Mouse (Mus musculus) hindlimb bud, embryonic 11.5 days (tissue): ENCODE data around the gene Cd2.
A peak's percentile ranks its signal among the peaks of the same experiment; 100 is the strongest.

Source experiments
- DNase-seq: peaks from one replicate; pipeline ENCODE4 v3.0.0-alpha.2; 2012; ENCODE audit warnings: low read depth, low spot score; ENCODE audit errors: extremely low spot score

Gene Cd2

DNA sequence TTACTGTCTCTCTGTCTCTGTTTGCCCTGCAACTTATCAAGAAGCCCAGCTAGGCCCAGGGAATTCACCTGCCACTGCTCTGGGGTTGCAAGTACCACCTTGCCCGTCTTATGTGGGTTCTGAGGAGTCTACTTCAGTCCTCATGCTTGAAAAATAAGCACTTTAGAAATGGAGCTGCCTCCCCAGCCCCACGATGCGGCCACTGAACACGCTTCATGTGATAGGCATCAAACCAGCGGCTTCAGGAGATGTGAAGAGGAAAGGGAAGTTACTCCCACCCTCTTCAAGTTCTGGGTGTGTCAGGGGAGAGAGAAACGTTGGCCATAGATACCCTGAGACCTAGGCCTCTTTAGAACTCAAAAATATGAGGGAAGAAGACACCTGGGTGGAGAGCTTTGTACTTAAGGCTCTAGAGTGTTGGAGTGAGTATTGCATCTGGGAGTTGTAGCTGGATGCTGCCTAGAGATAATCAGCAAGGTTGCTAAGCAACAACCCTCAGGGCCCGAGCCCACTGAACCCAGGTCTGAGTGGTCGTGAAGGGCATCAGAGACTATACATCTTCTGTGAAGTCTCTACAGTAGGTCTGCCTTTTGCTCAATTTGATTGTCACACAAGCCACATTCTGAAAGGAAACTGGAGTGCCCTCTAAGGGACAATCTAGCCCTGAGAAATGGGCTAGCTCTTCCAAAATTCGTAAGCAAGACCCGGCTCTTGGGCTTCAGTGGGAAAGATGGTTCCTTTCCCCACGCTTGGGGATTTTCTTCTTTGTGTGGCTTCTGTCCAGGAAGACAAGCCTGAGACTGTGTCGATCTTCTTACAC, 11.0 kb downstream of the Cd2 start:
- no peak for DNase-seq

DNA sequence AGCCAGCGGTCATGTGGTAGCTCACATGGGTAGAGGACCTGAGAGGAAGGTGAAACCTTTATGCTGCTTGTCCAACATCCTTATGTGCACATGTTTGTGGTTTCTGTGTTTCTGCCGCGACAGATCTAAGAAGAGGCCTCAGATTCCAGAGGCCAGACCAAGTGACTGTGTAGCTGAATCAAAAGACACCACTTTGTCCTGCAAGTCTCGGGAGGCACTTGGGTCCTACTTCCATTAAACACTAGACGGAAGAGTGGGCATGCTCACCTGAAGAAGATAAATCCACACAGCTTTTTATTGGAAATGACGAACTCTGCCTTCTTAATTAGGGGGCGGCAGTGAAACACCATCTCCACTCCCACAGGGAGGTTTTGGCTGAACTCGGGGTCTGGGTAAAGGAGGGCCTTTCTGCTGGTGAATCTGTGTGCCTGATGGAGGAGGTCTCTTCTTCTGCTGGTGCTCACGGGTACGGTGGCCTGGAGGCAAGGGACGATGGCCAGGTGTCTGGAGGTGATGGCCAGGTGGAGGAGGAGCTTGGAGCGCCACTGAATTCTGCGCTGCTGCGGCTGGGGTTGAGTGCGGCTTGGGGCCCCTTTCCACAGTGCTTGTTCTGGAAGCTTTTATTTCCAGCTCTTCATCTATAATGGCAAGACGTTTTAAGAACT, 12.0 kb downstream of the Cd2 start:
- no peak for DNase-seq

DNA sequence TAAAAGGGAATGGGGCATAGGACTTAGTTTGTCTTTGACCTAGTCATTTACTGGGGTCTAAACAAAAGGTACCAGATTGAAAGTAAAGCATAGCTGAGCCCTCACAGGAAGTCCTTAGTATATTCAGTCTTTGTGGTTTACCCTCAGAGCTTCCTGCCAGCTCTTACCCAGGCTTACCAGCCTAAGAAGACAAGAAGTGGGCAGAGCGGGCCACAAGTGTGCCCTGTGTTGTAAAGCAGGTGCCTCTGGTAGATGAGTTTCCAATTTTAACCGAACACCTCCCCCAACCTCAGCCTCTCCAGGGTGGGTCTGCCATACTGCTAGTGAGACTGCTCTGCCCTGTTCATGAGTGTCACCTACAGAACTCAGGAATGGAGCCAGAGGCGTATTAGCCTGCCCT, 12.9 kb downstream of the Cd2 start:
- DNase-seq, result no peak

DNA sequence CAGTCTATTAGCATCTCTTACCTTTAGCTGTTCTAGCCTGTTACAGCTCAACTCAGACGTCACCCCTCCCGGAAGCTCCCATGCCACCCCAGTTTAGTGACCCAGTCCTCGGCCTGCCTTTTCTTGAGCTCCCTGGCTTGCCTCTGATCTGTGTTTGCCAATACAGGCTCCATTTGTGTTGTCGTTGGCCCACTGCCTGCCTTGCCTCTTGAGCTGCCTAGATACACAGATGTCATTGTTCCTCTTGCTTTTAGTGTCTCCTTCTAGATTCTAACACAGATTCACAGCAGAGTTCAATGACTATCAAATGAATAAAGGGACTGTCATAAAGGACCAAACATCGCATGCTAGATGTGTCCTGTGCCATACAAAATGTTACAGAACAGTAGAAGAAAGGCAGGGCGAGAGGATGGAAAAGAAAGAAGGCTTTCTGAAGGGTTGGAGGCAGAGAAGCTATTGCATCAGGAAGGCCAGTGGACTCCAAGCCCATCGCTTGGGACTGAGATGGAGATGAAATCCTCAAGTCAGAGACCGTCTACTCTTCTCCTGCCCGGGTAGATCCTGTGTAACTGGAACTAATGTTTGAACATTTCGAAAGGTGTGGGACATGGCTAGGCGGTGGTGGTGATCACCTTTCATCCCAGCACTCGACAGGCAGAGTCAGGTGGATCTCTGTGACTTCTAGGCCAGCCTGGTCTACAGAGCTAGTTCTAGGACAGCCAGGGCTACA, 13.5 kb downstream of the Cd2 start:
- no peak for DNase-seq

DNA sequence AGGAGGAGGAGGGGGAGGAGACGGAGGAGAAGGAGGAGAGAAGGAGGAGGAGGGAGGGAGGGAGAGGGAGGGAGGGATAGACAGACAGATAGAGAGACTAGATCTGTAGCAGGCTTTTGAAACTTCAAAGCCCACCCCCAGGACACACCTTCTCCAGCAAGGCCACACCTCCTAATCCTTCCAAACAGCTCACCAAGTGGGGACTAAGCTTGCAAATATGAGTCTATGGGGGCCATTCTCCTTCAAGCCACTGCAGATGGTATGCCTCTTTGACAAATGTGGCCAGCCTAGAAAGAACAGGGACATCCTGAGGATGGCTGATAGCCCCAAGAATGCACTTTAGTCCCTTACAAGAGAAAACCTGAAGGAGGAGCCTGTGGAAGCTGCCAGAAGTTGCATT, 15.6 kb downstream of the Cd2 start:
- no peak for DNase-seq

DNA sequence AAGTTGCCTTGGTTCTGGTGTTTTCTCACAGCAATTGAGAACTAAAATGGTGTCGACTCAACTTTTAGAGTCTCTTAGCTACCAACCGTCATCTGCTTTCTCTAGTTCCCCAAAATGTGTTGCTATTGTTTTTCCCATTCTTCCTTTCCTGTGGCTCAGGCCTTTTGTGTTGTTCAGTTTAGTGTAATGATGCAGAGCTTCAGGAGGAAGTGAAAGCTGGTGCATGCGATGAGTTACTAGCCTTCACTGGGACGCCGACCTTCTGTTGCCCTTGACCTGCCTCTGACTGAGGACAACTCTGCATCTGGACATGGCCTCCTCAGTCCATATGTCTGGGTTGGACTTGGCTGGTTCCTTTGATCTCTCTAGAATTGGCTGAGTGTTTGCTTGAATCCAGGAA, 16.9 kb downstream of the Cd2 start:
- DNase-seq, result no peak

- DNase-seq, result no peak
Measured at GRCm38 (mm10) chr3:101268361-101268760, 19.4 kb downstream of the Cd2 start.

GRCm38 (mm10) chr3:101265561-101266091, 22.1 kb downstream of the Cd2 start:
- no peak for DNase-seq

DNA sequence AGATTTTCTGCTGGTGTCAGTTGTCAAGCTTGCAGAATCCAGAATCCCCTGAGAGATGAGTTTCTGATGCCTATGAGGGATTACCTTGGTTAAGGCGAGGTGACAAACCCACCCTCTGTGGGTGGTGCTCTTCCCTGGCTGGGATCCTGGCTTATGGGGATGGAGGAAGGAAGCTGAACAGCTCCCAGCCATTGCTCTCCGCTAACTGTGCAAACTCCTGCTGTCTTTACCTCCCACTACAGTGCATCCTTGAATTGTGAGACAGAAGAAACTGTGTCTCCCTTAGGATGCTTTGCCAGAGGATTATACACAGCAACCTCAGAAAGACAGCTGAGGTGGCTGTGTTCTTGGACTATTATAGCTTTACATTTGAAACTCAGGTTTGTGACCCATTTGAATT, 28.8 kb downstream of the Cd2 start:
- DNase-seq, result no peak

- DNase-seq, result no peak
Measured at GRCm38 (mm10) chr3:101256090-101256489, 31.6 kb downstream of the Cd2 start.

DNA sequence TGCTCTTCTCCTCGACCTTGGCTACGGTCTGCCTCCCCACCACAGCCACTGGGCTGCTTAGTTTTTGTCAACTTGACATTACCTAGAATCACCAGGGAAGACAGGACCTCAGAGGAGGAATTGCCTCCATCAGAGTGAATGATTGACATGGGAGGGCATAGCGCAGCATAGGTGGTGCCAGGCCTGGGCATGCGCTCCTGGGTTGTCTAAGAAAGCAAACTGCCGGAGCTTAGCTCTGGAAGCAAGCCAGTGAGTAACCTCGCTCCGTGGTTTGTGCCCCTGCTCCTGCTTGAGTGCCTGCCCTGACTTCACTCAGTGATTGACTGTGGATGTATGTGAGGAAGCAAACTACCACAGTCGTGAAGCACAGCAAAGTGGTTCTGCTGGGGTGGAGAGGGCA, 35.6 kb downstream of the Cd2 start:
- no peak for DNase-seq

- no peak for DNase-seq
Measured at GRCm38 (mm10) chr3:101249846-101250245, 37.9 kb downstream of the Cd2 start.

DNA sequence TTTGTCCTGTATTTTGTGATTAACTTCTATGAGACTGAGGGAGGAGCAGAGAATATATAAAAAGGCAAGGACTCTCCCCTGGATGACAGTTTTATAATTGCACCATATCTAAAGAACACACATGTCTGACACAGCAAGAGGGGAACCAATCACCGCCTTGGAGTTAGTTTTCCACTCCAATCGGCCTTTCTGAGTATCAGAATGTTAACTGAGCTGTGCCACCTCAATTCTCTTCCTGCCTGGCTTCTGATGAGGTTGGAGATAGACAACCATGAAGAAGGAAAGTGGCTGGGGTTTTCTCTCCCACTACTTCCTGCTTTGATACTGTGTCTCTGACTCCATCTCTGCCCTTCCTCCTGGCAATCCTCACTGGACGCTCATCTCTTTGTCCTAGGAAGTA, 42.5 kb downstream of the Cd2 start:
- no peak for DNase-seq

DNA sequence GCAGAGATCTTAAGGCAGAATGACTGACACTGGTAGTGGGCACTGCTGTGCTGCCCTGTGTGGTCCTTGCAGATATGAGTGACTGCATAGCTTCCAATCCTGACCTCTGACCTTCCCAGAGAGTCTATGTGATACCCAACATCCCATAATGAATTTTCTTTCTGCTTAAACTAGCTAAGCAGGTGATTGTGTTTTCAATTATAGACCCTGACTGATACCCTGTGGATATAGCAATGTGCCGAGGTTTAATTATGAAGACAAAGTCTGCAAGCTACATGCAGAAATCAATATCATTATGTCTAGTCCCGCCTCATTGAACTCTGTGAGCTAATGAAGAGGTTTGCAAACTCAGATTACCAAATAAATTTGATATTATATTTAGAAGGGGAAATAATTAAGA, 44.7 kb downstream of the Cd2 start:
- DNase-seq, result no peak

GRCm38 (mm10) chr3:101241866-101242265, 45.9 kb downstream of the Cd2 start:
- peak; percentile 74 for DNase-seq

DNA sequence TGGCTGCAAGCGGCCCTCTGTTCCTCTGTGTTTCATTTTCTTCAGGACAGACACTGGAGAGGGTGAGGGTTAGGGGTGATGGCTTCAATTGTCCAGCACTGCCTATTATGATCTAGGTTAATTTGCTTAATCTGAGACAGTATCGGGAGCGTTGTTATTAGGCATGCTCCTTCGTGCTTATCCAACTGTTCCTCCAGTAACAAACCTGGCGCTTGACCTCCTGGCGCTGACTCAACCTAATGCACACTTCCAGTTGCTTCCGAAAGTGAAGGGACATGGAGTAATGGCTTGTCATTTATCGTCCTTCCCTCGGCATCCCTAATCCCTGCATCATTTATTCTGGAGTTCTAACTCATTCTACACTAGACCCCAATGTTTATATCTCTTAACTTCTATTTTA, 46.9 kb downstream of the Cd2 start:
- no peak for DNase-seq

DNA sequence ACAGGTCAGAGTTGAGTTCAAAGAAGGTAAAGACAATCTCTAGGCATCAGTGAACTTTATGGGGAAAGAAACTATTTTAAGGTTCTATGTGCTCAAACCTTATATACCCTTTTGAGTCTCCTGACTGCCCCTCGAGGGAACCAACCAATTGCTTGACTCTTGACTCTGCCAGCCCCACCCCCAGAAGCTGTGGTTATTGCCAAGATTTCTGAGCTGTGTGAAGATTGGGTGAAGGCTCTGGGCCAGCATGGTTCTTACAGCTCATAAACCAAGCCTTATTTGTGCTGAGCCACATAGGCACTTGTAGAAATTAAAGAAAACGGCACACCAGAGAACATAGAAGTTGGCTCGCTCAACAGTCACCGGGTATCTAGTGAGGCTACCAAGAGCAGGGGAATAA, 48.5 kb downstream of the Cd2 start:
- DNase-seq, result no peak

- DNase-seq, result no peak
Measured at GRCm38 (mm10) chr3:101238695-101239094, 49.0 kb downstream of the Cd2 start.

DNA sequence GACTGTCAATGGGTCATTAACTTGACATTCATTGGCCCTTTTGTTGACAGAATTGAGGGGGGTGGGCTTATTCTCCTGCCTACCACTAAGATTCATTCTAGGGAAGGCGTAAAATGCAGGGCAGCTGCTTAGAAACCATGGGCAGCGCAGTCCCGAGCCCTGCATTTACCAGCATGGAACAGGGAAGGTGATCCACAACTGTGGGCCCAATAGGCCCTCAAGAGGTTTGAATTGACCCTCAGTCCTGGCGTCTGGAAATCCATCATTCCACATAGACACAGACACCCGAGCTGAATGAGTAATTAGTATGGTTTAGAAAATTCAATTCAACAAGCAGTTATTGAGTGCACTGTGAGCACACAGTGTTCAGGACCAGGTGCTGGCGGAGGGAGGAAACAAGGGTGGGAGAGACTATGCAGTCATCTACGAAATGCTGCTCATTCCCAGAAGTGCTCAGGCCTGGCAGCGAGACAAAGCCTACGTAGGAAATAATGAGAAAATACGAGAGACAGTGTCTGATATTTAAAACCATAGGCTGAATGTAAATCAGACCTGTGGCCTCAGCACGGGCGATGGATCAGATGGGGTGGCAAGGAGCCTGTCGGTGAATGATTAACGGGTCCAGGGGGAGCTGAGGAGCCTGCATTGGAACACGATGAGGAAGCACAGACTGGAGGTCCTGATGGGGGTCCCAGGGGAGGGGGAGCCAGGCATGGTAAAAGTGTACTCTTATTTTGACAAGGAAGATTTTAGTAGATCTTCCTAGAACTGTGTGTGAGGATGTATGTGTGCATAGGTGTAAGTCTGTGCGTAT, 50.5 kb downstream of the Cd2 start:
- no peak for DNase-seq

DNA sequence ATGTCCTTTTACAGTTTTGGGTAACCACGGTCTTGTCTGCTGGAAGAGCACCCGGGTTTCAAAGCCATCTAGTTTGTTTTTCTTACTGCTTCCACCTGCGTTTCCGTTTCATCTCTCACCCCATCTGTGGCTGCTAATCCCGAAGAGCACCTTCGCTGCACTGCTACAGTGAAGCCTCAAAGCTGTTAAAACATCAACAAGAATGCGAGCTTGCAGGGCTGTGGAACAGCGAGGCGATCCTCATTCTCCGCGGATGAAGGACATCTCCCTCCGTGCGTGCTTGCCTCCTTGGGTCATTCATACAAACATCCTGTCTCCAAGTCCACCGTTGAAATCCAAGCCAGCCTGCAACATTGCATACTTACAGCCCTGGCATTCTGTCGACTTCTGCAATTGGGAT, 51.5 kb downstream of the Cd2 start:
- no peak for DNase-seq

DNA sequence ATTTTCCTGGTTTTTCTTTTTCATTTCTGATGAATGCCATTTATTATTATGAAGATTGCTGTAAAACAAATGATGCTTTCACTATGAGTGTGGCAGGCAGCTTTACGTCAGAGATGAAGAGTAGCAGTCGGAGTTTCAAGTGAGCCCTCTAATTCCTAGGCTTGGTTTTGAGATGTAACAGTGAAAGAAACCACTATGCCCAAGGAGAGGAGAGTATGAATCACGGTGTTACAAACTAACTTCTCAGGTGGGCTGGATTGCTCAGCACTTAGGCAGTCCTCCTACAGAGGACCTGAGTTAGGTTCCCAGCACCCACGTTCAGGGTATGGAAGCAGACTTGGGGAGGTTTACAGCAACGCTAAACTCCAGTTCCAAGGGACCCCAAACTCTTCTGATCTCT, 52.4 kb downstream of the Cd2 start:
- DNase-seq, result no peak
